In the genomic region with DNA sequence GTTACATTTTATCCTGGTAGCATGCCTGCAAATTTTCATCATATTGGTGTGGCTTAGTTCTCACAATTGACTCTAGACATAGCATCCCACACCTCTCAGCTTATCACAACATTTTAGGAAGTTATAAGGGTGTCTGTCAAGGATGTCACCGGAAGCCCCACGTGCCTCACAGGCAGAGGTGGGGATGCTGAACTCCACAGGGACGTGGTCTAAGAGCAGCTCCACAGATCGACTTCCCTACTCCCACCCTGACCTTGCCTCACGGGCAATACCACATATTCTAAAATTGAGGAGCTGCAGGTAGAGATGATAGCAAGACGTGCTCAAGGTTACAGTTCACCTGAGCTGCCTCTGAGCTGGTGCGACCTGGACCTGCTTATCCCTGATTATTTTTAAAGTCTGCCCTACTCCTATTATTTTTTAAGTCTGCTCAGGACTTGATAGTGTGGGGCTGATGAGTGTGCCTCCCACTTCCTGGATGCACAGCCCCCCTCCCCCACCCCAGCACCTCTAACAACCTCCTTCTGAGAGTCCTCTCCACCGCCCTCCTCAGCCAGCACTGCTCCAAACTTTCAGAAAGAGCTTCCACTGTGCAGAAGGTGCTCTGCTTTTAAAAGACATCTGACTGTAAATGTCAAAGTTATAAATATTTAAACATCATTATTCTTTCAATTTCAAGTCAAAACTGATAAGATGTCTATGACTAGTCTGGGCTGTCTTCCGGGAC, we compare ENCODE assay signal across 17 mouse cellular contexts.
DNase-seq lines count a peak whose midpoint lies in the region; ATAC-seq and TF ChIP-seq lines count a peak whose summit lies in the region.
"Had no signal": no experiment of that assay in that cellular context is flagged by ENCODE, and none has a peak within 500 bp of the region (broad histone marks: within the 10 kb centered on the region; RNA-seq: fewer than 3 reads in every experiment).

No protein-coding gene starts in this region.

- peak overlapping the region; percentile 57 for H3K4me2 ChIP-seq in forebrain, embryonic 16.5 days (ENCODE audit: low read length)
- peak overlapping the region; percentile 77 for H3K4me2 ChIP-seq in hindbrain, postnatal 0 days (ENCODE audit: low read depth, low read length)
- peak overlapping the region; percentile 29; the same call in 1 of the 2 replicates for H3K4me2 ChIP-seq in neural tube, embryonic 12.5 days (replicated peaks)
- H3K4me2 ChIP-seq: embryonic facial prominence, embryonic 15.5 days; liver, embryonic 12.5 days had no signal

- H3K4me3 ChIP-seq in forebrain, embryonic 16.5 days (replicated peaks; ENCODE audit: low read length): peak overlapping the region; percentile 16
- H3K4me3 ChIP-seq in hindbrain, postnatal 0 days (ENCODE audit: low read length): no peak overlapping the region
- no peak overlapping the region for H3K4me3 ChIP-seq in neural tube, embryonic 12.5 days
- H3K4me3 ChIP-seq: embryonic facial prominence, embryonic 15.5 days; heart, embryonic 10.5 days; liver, embryonic 12.5 days had no signal

- peaks cover 58% of the 10 kb centered on the region for H3K4me1 ChIP-seq in forebrain, embryonic 16.5 days (replicated peaks; ENCODE audit: control insufficient read depth, insufficient read depth, low read length)
- H3K4me1 ChIP-seq in hindbrain, postnatal 0 days (ENCODE audit: insufficient read depth, low read length): peaks cover 6% of the 10 kb centered on the region; the same call in 1 of the 2 replicates
- peaks cover 65% of the 10 kb centered on the region for H3K4me1 ChIP-seq in neural tube, embryonic 12.5 days
- H3K4me1 ChIP-seq: liver, embryonic 12.5 days had no signal

- 0 out of 2 replicates have a peak overlapping the region, but pooled peaks have one; percentile 2 for H3K9ac ChIP-seq in forebrain, embryonic 16.5 days (replicated peaks; ENCODE audit: low read depth, low read length)
- H3K9ac ChIP-seq in hindbrain, postnatal 0 days (replicated peaks; ENCODE audit: low read length): no peak overlapping the region
- H3K9ac ChIP-seq in neural tube, embryonic 12.5 days: no peak overlapping the region
- H3K9ac ChIP-seq: embryonic facial prominence, embryonic 15.5 days; liver, embryonic 12.5 days had no signal

- peaks cover 54% of the 10 kb centered on the region for H3K27me3 ChIP-seq in forebrain, embryonic 16.5 days (replicated peaks; ENCODE audit: control insufficient read depth, insufficient read depth, low read length)
- H3K27me3 ChIP-seq in hindbrain, postnatal 0 days (ENCODE audit: insufficient read depth, low read length): peaks cover 14% of the 10 kb centered on the region; the same call in 1 of the 2 replicates
- peaks cover 32% of the 10 kb centered on the region for H3K27me3 ChIP-seq in neural tube, embryonic 12.5 days (replicated peaks)

- peak; percentile 7 for DNase-seq in embryo, embryonic 11 days
- no peak for DNase-seq in embryo, embryonic 9.5 days (ENCODE audit: extremely low spot score)
- DNase-seq in hindbrain, postnatal 0 days (ENCODE audit: low spot score): no peak
- DNase-seq in cerebellum, adult 11-12 months: no peak
- no peak for DNase-seq in spleen, adult 18-20 months
- DNase-seq in ovary, postnatal 10 days (ENCODE audit: low spot score): no peak
- DNase-seq: adrenal gland, postnatal 36 days; cerebellum, postnatal 36 days; gastrocnemius, postnatal 36 days; left cerebral cortex, postnatal 4 days had no signal

- H3K27ac ChIP-seq in forebrain, embryonic 16.5 days (ENCODE audit: low read length): peak overlapping the region; percentile 7; the same call in 1 of the 2 replicates
- H3K27ac ChIP-seq in hindbrain, postnatal 0 days: no peak overlapping the region
- H3K27ac ChIP-seq in neural tube, embryonic 12.5 days: no peak overlapping the region
- H3K27ac ChIP-seq: embryonic facial prominence, embryonic 15.5 days; heart, embryonic 10.5 days; kidney, postnatal 0 days; liver, embryonic 12.5 days had no signal

- WGBS in forebrain, embryonic 16.5 days: 19% methylated on average over 9 of the region's 9 CpGs
- 39% methylated on average over 9 of the region's 9 CpGs for WGBS in hindbrain, postnatal 0 days
- 20% methylated on average over 9 of the region's 9 CpGs for WGBS in neural tube, embryonic 12.5 days

- TF ChIP-seq CTCF in hindbrain, postnatal 0 days (IDR thresholded peaks at IDR 0.05; ENCODE audit: low read depth): no peak

- H3K36me3 ChIP-seq in forebrain, embryonic 16.5 days (ENCODE audit: control insufficient read depth, insufficient read depth): no peaks in the 10 kb centered on the region
- H3K36me3 ChIP-seq in hindbrain, postnatal 0 days (ENCODE audit: insufficient read depth, low read length): no peaks in the 10 kb centered on the region
- no peaks in the 10 kb centered on the region for H3K36me3 ChIP-seq in neural tube, embryonic 12.5 days
- H3K36me3 ChIP-seq: embryonic facial prominence, embryonic 15.5 days; heart, embryonic 10.5 days; liver, embryonic 12.5 days had no signal

- ATAC-seq in forebrain, embryonic 16.5 days: no peak
- ATAC-seq in hindbrain, postnatal 0 days: no peak
- no peak for ATAC-seq in neural tube, embryonic 12.5 days (ENCODE audit: low FRiP score, low read depth)
- ATAC-seq: intestine, embryonic 16.5 days; liver, embryonic 12.5 days had no signal

- H3K9me3 ChIP-seq in forebrain, embryonic 16.5 days (ENCODE audit: control insufficient read depth, low read length): no peaks in the 10 kb centered on the region
- no peaks in the 10 kb centered on the region for H3K9me3 ChIP-seq in hindbrain, postnatal 0 days (ENCODE audit: low read length)
- H3K9me3 ChIP-seq in neural tube, embryonic 12.5 days: no peaks in the 10 kb centered on the region
- H3K9me3 ChIP-seq: embryonic facial prominence, embryonic 15.5 days; heart, embryonic 10.5 days; liver, embryonic 12.5 days had no signal
